17 mouse cellular contexts compared by ENCODE assay signal in the genomic region with DNA sequence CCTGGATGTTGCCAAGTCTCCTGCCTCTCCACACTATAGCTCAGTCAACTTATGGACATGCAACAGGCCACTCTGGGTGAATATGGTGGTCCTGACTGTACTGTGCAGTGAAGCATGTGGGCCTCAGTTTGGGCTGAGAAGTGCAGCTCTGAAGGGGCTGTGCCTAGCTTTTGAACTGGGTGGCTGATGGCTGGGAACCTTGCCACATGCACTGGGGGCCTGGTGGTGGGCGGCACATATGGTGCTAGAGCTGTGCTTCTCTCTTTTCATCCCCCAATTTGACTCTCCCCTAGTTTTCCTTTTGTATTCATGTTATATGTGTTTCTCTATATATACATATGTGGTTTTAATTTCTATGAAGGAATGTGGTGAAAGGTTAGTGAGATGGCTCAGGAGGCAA.
DNase-seq lines count a peak whose midpoint lies in the region.
"Had no signal": no experiment of that assay in that cellular context is flagged by ENCODE, and none has a peak within 500 bp of the region (broad histone marks: within the 10 kb centered on the region; RNA-seq: fewer than 3 reads in every experiment).

No protein-coding gene starts in this region.

- intact Hi-C loops in heart, postnatal 10 days (cut with DNase I) = no loop called here

- peak; percentile 36 for DNase-seq in heart, adult 11 months
- DNase-seq in heart, postnatal 10 days = no peak
- peak; percentile 21 for DNase-seq in right cerebral cortex, postnatal 14 days
- no peak for DNase-seq in right cerebral cortex, postnatal 25 days
- DNase-seq in layer of hippocampus, postnatal 10 days (ENCODE audit: low spot score in 2 of 2) = peak; percentile 26 to 43
- no peak for DNase-seq in spleen, postnatal 36 days (ENCODE audit: low spot score in 2 of 2)
- DNase-seq in lung, postnatal 36 days = no peak
- DNase-seq: adrenal gland, postnatal 14 days; cerebellum, adult 8-10 months; cerebellum, postnatal 36 days; embryo, embryonic 11 days; gastrocnemius, postnatal 25 days; heart, adult 2 months; kidney, adult 9 months; kidney, postnatal 25 days; spleen, adult 18-20 months; thymus, postnatal 36 days had no signal

Comparison
In these comparisons a context has a peak if more than half of its experiments do, and no peak if none do; other contexts are left out.
1. DNase-seq: peak in heart, adult 11 months (single experiment), right cerebral cortex, postnatal 14 days (single experiment) and layer of hippocampus, postnatal 10 days (2 of 2); none in heart, postnatal 10 days (0 of 2), right cerebral cortex, postnatal 25 days (single experiment), spleen, postnatal 36 days (0 of 2) and lung, postnatal 36 days (single experiment).